Mouse (Mus musculus): ENCODE results near the gene Tmsb15b1.
"Not testable (repeated sequence)": the region's sequence is repeated elsewhere in the genome, so short reads cannot be mapped to it uniquely, and the experiment has no call there.

Gene Tmsb15b1

GRCm38 (mm10) chrX:136976424-136977084 lies at the start of gene Tmsb15b1, which contains the start of gene Tmsb15l:
TSS of gene Tmsb15b1 (minus strand) at chrX:136976874.
TSS of gene Tmsb15l (minus strand) at chrX:136976869.
- in situ Hi-C loops (cut with MboI; ENCODE audit: low sequenced_read_pairs) = no loop called here

GRCm38 (mm10) chrX:137019310-137019709 lies 42.6 kb upstream of the Tmsb15b1 start:
- in situ Hi-C loops (cut with MboI; ENCODE audit: low sequenced_read_pairs) = no loop called here

GRCm38 (mm10) chrX:137017668-137018067 lies 41.0 kb upstream of the Tmsb15b1 start:
- in situ Hi-C loops (cut with MboI; ENCODE audit: low sequenced_read_pairs) = no loop called here

GRCm38 (mm10) chrX:137015099-137015709 lies 38.5 kb upstream of the Tmsb15b1 start:
- in situ Hi-C loops (cut with MboI; ENCODE audit: low sequenced_read_pairs) = no loop called here

GRCm38 (mm10) chrX:136996256-136996655 lies 19.6 kb upstream of the Tmsb15b1 start:
- in situ Hi-C loops (cut with MboI; ENCODE audit: low sequenced_read_pairs) = no loop called here

GRCm38 (mm10) chrX:136993641-136994040 lies 17.0 kb upstream of the Tmsb15b1 start:
- in situ Hi-C loops (cut with MboI; ENCODE audit: low sequenced_read_pairs) = no loop called here

GRCm38 (mm10) chrX:136992978-136993547 lies 16.4 kb upstream of the Tmsb15b1 start, which contains the start of gene Zcchc18:
TSS of gene Zcchc18 (plus strand) at chrX:136993155.
- in situ Hi-C loops (cut with MboI; ENCODE audit: low sequenced_read_pairs) = no loop called here

- in situ Hi-C loops (cut with MboI; ENCODE audit: low sequenced_read_pairs) = no loop called here
These were observed 15.7 kb upstream of the Tmsb15b1 start for GRCm38 (mm10) chrX:136992191-136992965.

- in situ Hi-C loops (cut with MboI; ENCODE audit: low sequenced_read_pairs) = no loop called here
These were observed 14.6 kb upstream of the Tmsb15b1 start for GRCm38 (mm10) chrX:136991274-136991673.

- in situ Hi-C loops (cut with MboI; ENCODE audit: low sequenced_read_pairs) = no loop called here
These were observed 9.4 kb upstream of the Tmsb15b1 start for GRCm38 (mm10) chrX:136986039-136986438.

- in situ Hi-C loops (cut with MboI; ENCODE audit: low sequenced_read_pairs) = no loop called here
These were observed 1.9 kb upstream of the Tmsb15b1 start for GRCm38 (mm10) chrX:136978616-136979015.

- in situ Hi-C loops (cut with MboI; ENCODE audit: low sequenced_read_pairs) = not testable (repeated sequence)
These were observed 1.3 kb downstream of the Tmsb15b1 start, which contains the start of gene Tmsb15b2 for GRCm38 (mm10) chrX:136975397-136975796. TSS of gene Tmsb15b2 (minus strand) at chrX:136975497.

GRCm38 (mm10) chrX:136959688-136960087 lies 17.0 kb downstream of the Tmsb15b1 start:
- in situ Hi-C loops (cut with MboI; ENCODE audit: low sequenced_read_pairs) = loop anchor here (10.0 kb wide), 1 partner anchor 65 kb away; no protein-coding TSS in a partner anchor

- in situ Hi-C loops (cut with MboI; ENCODE audit: low sequenced_read_pairs) = not testable (repeated sequence)
These were observed 18.4 kb downstream of the Tmsb15b1 start for GRCm38 (mm10) chrX:136958300-136958699.

- in situ Hi-C loops (cut with MboI; ENCODE audit: low sequenced_read_pairs) = not testable (repeated sequence)
These were observed 18.9 kb downstream of the Tmsb15b1 start for GRCm38 (mm10) chrX:136957583-136958279.

GRCm38 (mm10) chrX:136937985-136938384 lies 38.7 kb downstream of the Tmsb15b1 start:
- in situ Hi-C loops (cut with MboI; ENCODE audit: low sequenced_read_pairs) = no loop called here

GRCm38 (mm10) chrX:136927031-136927430 lies 49.6 kb downstream of the Tmsb15b1 start, which contains the start of gene H2bfm:
TSS of gene H2bfm (plus strand) at chrX:136927325.
- in situ Hi-C loops (cut with MboI; ENCODE audit: low sequenced_read_pairs) = no loop called here

- in situ Hi-C loops (cut with MboI; ENCODE audit: low sequenced_read_pairs) = no loop called here
These were observed 50.8 kb downstream of the Tmsb15b1 start for GRCm38 (mm10) chrX:136925863-136926262.
